Mouse (Mus musculus) ES-E14 (cell line): ENCODE data around the gene Cnbd2. TPM values are rescaled to one million over a fixed set of nuclear protein-coding genes. Genes with fewer than 3 reads are reported as not detected.

ENCODE experiments used
- DNase-seq: peaks from one replicate; pipeline ENCODE4 v3.0.0-alpha.2; 2013; ENCODE audit warnings: low read depth, low spot score
- H3K27ac ChIP-seq: 2 replicates; pipeline ENCODE4 v1.5.1; 2012; ENCODE audit warnings: low read depth, mild to moderate bottlenecking, low read length, moderate library complexity, mixed read lengths; ENCODE audit not compliant: poor library complexity, insufficient read depth, severe bottlenecking
- H3K36me3 ChIP-seq: 2 replicates; pipeline ENCODE4 v1.6.1; 2012; ENCODE audit warnings: mild to moderate bottlenecking, low read length, moderate library complexity, mixed read lengths; ENCODE audit not compliant: control insufficient read depth, poor library complexity, insufficient read depth, severe bottlenecking
- H3K4me1 ChIP-seq, 2 experiments: fragments of 150-350 bp in 1 of 2; sonication (generic) in 1 of 2; 2 replicates each; pipeline ENCODE4 v1.6.1; 2012; ENCODE audit warnings: low read length in 2 of 2, mild to moderate bottlenecking in 1 of 2, mixed read lengths in 1 of 2; ENCODE audit not compliant: control insufficient read depth in 2 of 2, insufficient read depth in 2 of 2, poor library complexity in 1 of 2
- H3K4me3 ChIP-seq, 2 experiments: fragments of 150-350 bp in 1 of 2; sonication (generic) in 1 of 2; 2 replicates each; pipeline ENCODE4 v1.5.1; 2012; ENCODE audit warnings: low read length in 2 of 2, low read depth in 1 of 2, mild to moderate bottlenecking in 1 of 2, mixed read lengths in 1 of 2; ENCODE audit not compliant: insufficient read depth in 1 of 2, poor library complexity in 1 of 2, severe bottlenecking in 1 of 2
- H3K9ac ChIP-seq: 2 replicates; pipeline ENCODE4 v1.6.1; 2012; ENCODE audit warnings: low read depth, mild to moderate bottlenecking, low read length, mixed read lengths; ENCODE audit not compliant: poor library complexity, insufficient read depth, severe bottlenecking
- H3K9me3 ChIP-seq: fragments of 150-350 bp; sonication (generic); 2 replicates; pipeline ENCODE4 v1.6.1; 2012; ENCODE audit warnings: low read depth, mild to moderate bottlenecking, low read length; ENCODE audit not compliant: control insufficient read depth, insufficient read depth
- CHD2 ChIP-seq: IDR thresholded peaks from 2 replicates; pipeline ENCODE4 v1.6.1; 2014; ENCODE audit warnings: mild to moderate bottlenecking, low read depth, low read length, inconsistent platforms
- HCFC1 ChIP-seq: IDR thresholded peaks from 2 replicates; pipeline ENCODE4 v1.6.1; 2012; ENCODE audit warnings: low read length, inconsistent platforms, borderline replicate concordance; ENCODE audit not compliant: insufficient read depth
- MAFK ChIP-seq: IDR thresholded peaks from 2 replicates; pipeline ENCODE4 v1.6.1; 2014; ENCODE audit warnings: mild to moderate bottlenecking, low read depth, low read length, inconsistent platforms; ENCODE audit not compliant: insufficient read depth
- ZC3H11A ChIP-seq: IDR thresholded peaks from 2 replicates; pipeline ENCODE4 v1.6.1; 2012; ENCODE audit warnings: low read depth, mild to moderate bottlenecking, inconsistent platforms, low read length, borderline replicate concordance
- ZNF384 ChIP-seq: IDR thresholded peaks from 2 replicates; pipeline ENCODE4 v1.6.1; 2012; ENCODE audit warnings: low read depth, low read length, inconsistent platforms
- in situ Hi-C, 2 experiments: fragments of 600-800 bp; cut with MboI; formaldehyde crosslinking; loops; one replicate each; pipeline ENCODE4 v1.15.1; 2025; ENCODE audit warnings: low sequenced_read_pairs in 2 of 2, inconsistent platforms in 1 of 2; ENCODE audit not compliant: unreplicated experiment in 2 of 2
- total RNA-seq: library from RNA; depleted of rRNA; stranded (reverse); fragments of 300-350 nt; gene quantifications from 2 replicates; pipeline ENCODE4 v1.2.3, GENCODE M21; 2012

Cnbd2 gene
- total RNA-seq, 1 experiment: 1.6 TPM

DNA sequence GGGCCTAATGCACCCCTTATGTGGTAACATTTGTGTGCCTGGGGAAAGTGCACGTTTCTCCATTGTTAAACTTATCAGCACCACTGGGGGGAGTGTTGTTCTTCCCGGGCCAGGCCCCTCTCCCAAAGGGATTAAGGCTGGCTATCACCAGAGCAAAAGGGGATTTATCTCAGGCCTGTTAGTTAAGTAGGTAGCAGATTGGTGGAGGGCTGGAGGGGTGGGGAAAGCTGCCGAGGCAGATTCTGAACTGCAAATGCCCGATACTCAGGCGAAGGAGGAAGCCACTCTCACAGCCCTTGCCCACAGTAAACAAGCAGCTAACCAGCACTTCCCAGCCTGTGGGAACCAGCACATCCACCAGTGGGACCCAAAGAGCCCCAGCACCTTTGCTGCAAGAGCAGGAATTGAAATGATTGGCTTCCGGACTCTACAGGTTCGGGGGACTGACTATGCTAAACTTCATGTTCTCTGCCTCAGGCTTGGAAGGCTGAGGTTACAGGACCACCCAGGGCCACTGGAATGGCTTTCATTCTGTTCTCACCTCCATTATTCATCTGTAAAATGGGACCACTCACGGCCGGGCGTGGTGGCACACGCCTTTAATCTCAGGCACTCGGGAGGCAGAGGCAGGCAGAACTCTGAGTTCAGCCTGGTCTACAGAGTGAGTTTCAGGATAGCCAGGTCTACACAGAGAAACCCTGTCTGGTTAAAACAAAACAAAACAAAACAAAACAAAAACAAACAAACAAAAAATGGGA, 32.9 kb downstream of the Cnbd2 start:
- in situ Hi-C loops: no loop called here
- H3K4me3 ChIP-seq: peak overlapping the region; percentile 25 to 50; a peak in 3 of 4 replicates
- DNase-seq: peak; percentile 71
- H3K27ac ChIP-seq: peak overlapping the region; percentile 58; the same call in 1 of the 2 replicates
- H3K4me1 ChIP-seq: peaks cover 0 to 4% of the 10 kb centered on the region in 2 experiments; a peak in 2 of 4 replicates
- H3K36me3 ChIP-seq: no peaks in the 10 kb centered on the region
- no peak for TF ChIP-seq HCFC1
- no peak for TF ChIP-seq CHD2
- TF ChIP-seq MAFK: 0 out of 2 replicates have a peak, but pooled peaks have one; percentile 22
- no peak for TF ChIP-seq ZC3H11A
- H3K9ac ChIP-seq: peak overlapping the region; percentile 26; the same call in 1 of the 2 replicates
- no peaks in the 10 kb centered on the region for H3K9me3 ChIP-seq

DNA sequence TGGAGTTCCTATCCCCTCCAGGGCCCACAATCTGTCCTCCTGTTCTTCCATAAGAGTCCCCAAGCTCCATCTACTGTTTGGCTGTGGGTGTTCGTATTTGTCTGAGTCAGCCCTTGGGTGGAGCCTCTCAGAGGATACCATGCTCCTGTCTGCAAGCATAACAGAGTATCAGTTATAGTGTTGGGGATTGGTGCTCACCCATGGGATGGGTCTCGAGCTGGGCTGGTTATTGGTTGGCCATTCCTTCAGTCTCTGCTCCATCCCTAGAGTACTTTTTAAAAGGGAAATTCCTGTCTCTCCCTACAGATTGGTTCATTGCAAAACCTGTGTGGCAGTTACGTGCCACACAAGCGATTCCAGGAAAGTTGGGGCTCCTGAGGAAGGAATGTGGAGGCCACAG, 36.7 kb downstream of the Cnbd2 start:
- no peak overlapping the region for H3K9ac ChIP-seq
- H3K4me3 ChIP-seq: no peak overlapping the region
- no peaks in the 10 kb centered on the region for H3K4me1 ChIP-seq
- H3K36me3 ChIP-seq: no peaks in the 10 kb centered on the region
- in situ Hi-C loops: no loop called here
- DNase-seq: no peak
- H3K27ac ChIP-seq: no peak overlapping the region
- TF ChIP-seq ZC3H11A (no peak), HCFC1 (no peak), MAFK (no peak), CHD2 (no peak), ZNF384 (no peak)
- no peaks in the 10 kb centered on the region for H3K9me3 ChIP-seq

DNA sequence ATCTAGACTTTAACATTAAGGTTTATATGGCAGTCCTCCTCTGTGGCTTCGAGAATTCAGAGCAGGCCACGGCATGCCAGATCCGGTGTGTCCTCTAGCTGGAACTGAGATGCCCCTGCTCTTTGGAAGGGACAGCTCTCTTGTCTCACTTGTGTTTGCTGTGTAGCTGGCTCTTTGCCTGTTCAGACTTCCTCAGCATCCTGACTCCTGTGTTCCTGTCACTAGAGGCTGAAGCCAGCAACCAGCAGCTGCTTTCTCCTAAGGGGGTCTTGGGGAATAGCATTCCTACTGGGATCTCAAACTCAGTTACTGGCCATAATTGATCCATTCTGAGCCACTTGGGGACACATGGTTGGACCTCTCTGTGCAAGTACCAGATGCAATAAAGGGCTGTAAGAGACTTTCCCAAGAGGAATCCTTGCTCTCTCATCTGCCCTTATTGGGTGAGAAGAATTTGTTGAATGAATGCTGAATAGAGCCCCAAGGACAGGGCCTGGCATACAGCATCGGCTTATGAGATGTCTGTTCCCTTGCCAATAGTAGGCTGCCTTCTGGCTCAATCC, 37.3 kb downstream of the Cnbd2 start:
- Histone ChIP-seq H3K9me3 (no peaks in the 10 kb centered on the region), H3K9ac (no peak overlapping the region), H3K36me3 (no peaks in the 10 kb centered on the region), H3K27ac (no peak overlapping the region), H3K4me1 (no peaks in the 10 kb centered on the region), H3K4me3 (no peak overlapping the region)
- TF ChIP-seq CHD2 (no peak), ZNF384 (no peak), ZC3H11A (no peak), HCFC1 (no peak), MAFK (no peak)
- no peak for DNase-seq
- in situ Hi-C loops: no loop called here

DNA sequence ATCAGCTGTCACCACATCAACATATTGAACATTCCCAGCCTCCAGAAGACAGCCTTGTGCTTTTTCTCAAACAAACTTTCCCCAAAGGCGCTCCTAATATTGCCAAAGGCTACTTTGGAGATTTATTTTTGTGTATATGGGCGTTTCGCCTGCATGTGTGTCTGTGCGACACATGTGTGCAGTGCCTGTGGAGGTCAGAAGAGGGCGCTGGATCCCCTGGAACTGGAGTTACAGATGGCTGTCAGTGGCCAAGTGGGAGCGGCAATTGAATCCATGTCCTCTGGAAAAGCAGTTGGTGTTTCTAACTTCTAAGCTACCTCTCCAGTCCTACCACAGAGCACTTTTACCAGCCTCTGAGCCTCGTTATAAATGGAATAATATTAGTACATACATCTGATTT, 39.1 kb downstream of the Cnbd2 start:
- DNase-seq: peak; percentile 51
- no peak overlapping the region for H3K4me3 ChIP-seq
- H3K36me3 ChIP-seq: no peaks in the 10 kb centered on the region

More for the DNA sequence above, 39.1 kb downstream of the Cnbd2 start:
- TF ChIP-seq MAFK: no peak
- peak; percentile 45; the same call in 1 of the 2 replicates for TF ChIP-seq ZC3H11A
- no peaks in the 10 kb centered on the region for H3K4me1 ChIP-seq
- H3K27ac ChIP-seq: no peak overlapping the region
- in situ Hi-C loops: no loop called here
- no peak overlapping the region for H3K9ac ChIP-seq
- no peaks in the 10 kb centered on the region for H3K9me3 ChIP-seq
